Mouse (Mus musculus): ENCODE data around the gene Rad51c. TPM values are rescaled to one million over a fixed set of nuclear protein-coding genes. Genes with fewer than 3 reads are reported as not detected.
A peak's percentile ranks its signal among the peaks of the same experiment; 100 is the strongest.

Gene Rad51c
- polyA plus RNA-seq, 1 experiment from 2014 or later, result 6.5 TPM

- ATAC-seq (ENCODE audit: insufficient read depth, low FRiP score, low read depth), result peak; percentile 89
- 1% methylated on average over 58 of the region's 58 CpGs for WGBS
- peak overlapping the region; percentile 95 for H3K27ac ChIP-seq
- H3K36me3 ChIP-seq, result no peaks in the 10 kb centered on the region
- 0 out of 2 replicates have a peak, but pooled peaks cover 4% of the 10 kb centered on the region for H3K4me1 ChIP-seq
- peak overlapping the region; percentile 73 for H3K4me2 ChIP-seq
- peak overlapping the region; percentile 54; the same call in 1 of the 2 replicates for H3K9ac ChIP-seq
- H3K9me3 ChIP-seq, result no peaks in the 10 kb centered on the region
- no peaks in the 10 kb centered on the region for H3K27me3 ChIP-seq (replicated peaks)
- H3K4me3 ChIP-seq (replicated peaks), result peak overlapping the region; percentile 68
These were observed 472 bp downstream of the Rad51c start for GRCm38 (mm10) chr11:87404111-87404853.

GRCm38 (mm10) chr11:87398402-87398801 is 6.4 kb downstream of the Rad51c start:
- Histone ChIP-seq H3K27me3 (replicated peaks) (no peaks in the 10 kb centered on the region), H3K4me3 (replicated peaks) (no peak overlapping the region), H3K9ac (no peak overlapping the region), H3K4me1 (no peaks in the 10 kb centered on the region), H3K36me3 (no peaks in the 10 kb centered on the region), H3K27ac (no peak overlapping the region), H3K9me3 (no peaks in the 10 kb centered on the region), H3K4me2 (no peak overlapping the region)
- WGBS, result 91% methylated on average over 2 of the region's 2 CpGs
- ATAC-seq (ENCODE audit: insufficient read depth, low FRiP score, low read depth), result no peak

- no peaks in the 10 kb centered on the region for H3K4me1 ChIP-seq
- no peaks in the 10 kb centered on the region for H3K27me3 ChIP-seq (replicated peaks)
- H3K4me3 ChIP-seq (replicated peaks), result no peak overlapping the region
- H3K9ac ChIP-seq, result no peak overlapping the region
- H3K9me3 ChIP-seq, result no peaks in the 10 kb centered on the region
- no peak overlapping the region for H3K27ac ChIP-seq
- H3K4me2 ChIP-seq, result no peak overlapping the region
- H3K36me3 ChIP-seq, result no peaks in the 10 kb centered on the region
- 59% methylated on average over 1 of the region's 1 CpGs for WGBS
- ATAC-seq (ENCODE audit: insufficient read depth, low FRiP score, low read depth), result no peak
These were observed 10.9 kb downstream of the Rad51c start for GRCm38 (mm10) chr11:87393855-87394254.

- no peaks in the 10 kb centered on the region for H3K36me3 ChIP-seq
- ATAC-seq (ENCODE audit: insufficient read depth, low FRiP score, low read depth), result no peak
- 89% methylated on average over 1 of the region's 1 CpGs for WGBS
These were observed 19.1 kb downstream of the Rad51c start for GRCm38 (mm10) chr11:87385676-87386075.

GRCm38 (mm10) chr11:87384551-87384950 is 20.2 kb downstream of the Rad51c start:
- ATAC-seq (ENCODE audit: insufficient read depth, low FRiP score, low read depth), result no peak

More at GRCm38 (mm10) chr11:87385676-87386075, 19.1 kb downstream of the Rad51c start:
- H3K4me1 ChIP-seq, result no peaks in the 10 kb centered on the region
- H3K9me3 ChIP-seq, result no peaks in the 10 kb centered on the region
- H3K27ac ChIP-seq, result no peak overlapping the region
- no peak overlapping the region for H3K4me2 ChIP-seq
- H3K9ac ChIP-seq, result no peak overlapping the region
- H3K27me3 ChIP-seq (replicated peaks), result no peaks in the 10 kb centered on the region
- no peak overlapping the region for H3K4me3 ChIP-seq (replicated peaks)

GRCm38 (mm10) chr11:87367865-87368580 is 36.7 kb downstream of the Rad51c start:
- Histone ChIP-seq H3K36me3 (no peaks in the 10 kb centered on the region), H3K9me3 (no peaks in the 10 kb centered on the region), H3K4me3 (replicated peaks) (no peak overlapping the region), H3K4me2 (no peak overlapping the region), H3K27me3 (replicated peaks) (no peaks in the 10 kb centered on the region), H3K27ac (no peak overlapping the region), H3K9ac (no peak overlapping the region), H3K4me1 (no peaks in the 10 kb centered on the region)
- peak; percentile 93 for ATAC-seq (ENCODE audit: insufficient read depth, low FRiP score, low read depth)
- WGBS, result 77% methylated on average over 9 of the region's 9 CpGs

More at GRCm38 (mm10) chr11:87384551-87384950, 20.2 kb downstream of the Rad51c start:
- H3K27ac ChIP-seq, result no peak overlapping the region
- no peaks in the 10 kb centered on the region for H3K9me3 ChIP-seq
- no peak overlapping the region for H3K9ac ChIP-seq
- H3K27me3 ChIP-seq (replicated peaks), result no peaks in the 10 kb centered on the region
- H3K4me2 ChIP-seq, result no peak overlapping the region
- no peaks in the 10 kb centered on the region for H3K4me1 ChIP-seq
- H3K4me3 ChIP-seq (replicated peaks), result no peak overlapping the region
- no peaks in the 10 kb centered on the region for H3K36me3 ChIP-seq
- 92% methylated on average over 4 of the region's 4 CpGs for WGBS

GRCm38 (mm10) chr11:87367061-87367460 is 37.7 kb downstream of the Rad51c start:
- H3K4me1 ChIP-seq, result no peaks in the 10 kb centered on the region
- H3K4me3 ChIP-seq (replicated peaks), result no peak overlapping the region
- H3K27ac ChIP-seq, result no peak overlapping the region
- H3K9ac ChIP-seq, result no peak overlapping the region
- no peak overlapping the region for H3K4me2 ChIP-seq
- no peaks in the 10 kb centered on the region for H3K36me3 ChIP-seq
- ATAC-seq (ENCODE audit: insufficient read depth, low FRiP score, low read depth), result no peak
- H3K27me3 ChIP-seq (replicated peaks), result no peaks in the 10 kb centered on the region
- 82% methylated on average over 7 of the region's 7 CpGs for WGBS
- no peaks in the 10 kb centered on the region for H3K9me3 ChIP-seq

- H3K27ac ChIP-seq, result no peak overlapping the region
- H3K4me3 ChIP-seq (replicated peaks), result no peak overlapping the region
- peaks cover 2% of the 10 kb centered on the region; the same call in 1 of the 2 replicates for H3K27me3 ChIP-seq (replicated peaks)
- no peak for ATAC-seq (ENCODE audit: insufficient read depth, low FRiP score, low read depth)
- no peak overlapping the region for H3K9ac ChIP-seq
- no peak overlapping the region for H3K4me2 ChIP-seq
- 83% methylated on average over 5 of the region's 5 CpGs for WGBS
- H3K36me3 ChIP-seq, result no peaks in the 10 kb centered on the region
- no peaks in the 10 kb centered on the region for H3K4me1 ChIP-seq
- no peaks in the 10 kb centered on the region for H3K9me3 ChIP-seq
These were observed 39.6 kb downstream of the Rad51c start for GRCm38 (mm10) chr11:87365120-87365519.

GRCm38 (mm10) chr11:87359262-87359612 is 45.5 kb downstream of the Rad51c start:
- peaks cover 7% of the 10 kb centered on the region; the same call in 1 of the 2 replicates for H3K4me1 ChIP-seq
- H3K27ac ChIP-seq, result no peak overlapping the region
- peak overlapping the region; percentile 97 for H3K4me2 ChIP-seq
- no peaks in the 10 kb centered on the region for H3K9me3 ChIP-seq
- peaks cover 17% of the 10 kb centered on the region for H3K27me3 ChIP-seq (replicated peaks)
- peak overlapping the region; percentile 56 for H3K4me3 ChIP-seq (replicated peaks)
- H3K36me3 ChIP-seq, result no peaks in the 10 kb centered on the region
- WGBS, result 12% methylated on average over 10 of the region's 10 CpGs
- ATAC-seq (ENCODE audit: insufficient read depth, low FRiP score, low read depth), result no peak
- no peak overlapping the region for H3K9ac ChIP-seq

- Histone ChIP-seq H3K4me3 (replicated peaks) (peak within 1 kb of the TSS; percentile 56), H3K4me1 (peaks cover 7% of the 10 kb centered on the region; the same call in 1 of the 2 replicates), H3K4me2 (peak within 1 kb of the TSS; percentile 97), H3K9ac (peak within 1 kb of the TSS; percentile 25; the same call in 1 of the 2 replicates), H3K36me3 (no peaks in the 10 kb centered on the region), H3K9me3 (no peaks in the 10 kb centered on the region), H3K27ac (no peak within 1 kb of the TSS), H3K27me3 (replicated peaks) (peaks cover 17% of the 10 kb centered on the region)
- ATAC-seq (ENCODE audit: insufficient read depth, low FRiP score, low read depth), result peak; percentile 94; the same call in 1 of the 2 replicates
- WGBS, result under 1% methylated on average over 95 of the region's 104 CpGs
These were observed 46.2 kb downstream of the Rad51c start, which contains the start of gene Ppm1e for GRCm38 (mm10) chr11:87358331-87359261. TSS of gene Ppm1e (minus strand) at chr11:87359023.
